Mouse (Mus musculus): ENCODE data around the gene Mrps23. TPM values are rescaled to one million over a fixed set of nuclear protein-coding genes. Genes with fewer than 3 reads are reported as not detected.
A peak's percentile ranks its signal among the peaks of the same experiment; 100 is the strongest.
"Not testable (repeated sequence)": the region's sequence is repeated elsewhere in the genome, so short reads cannot be mapped to it uniquely, and the experiment has no call there.

Mrps23 gene
- polyA plus RNA-seq, 1 experiment from 2014 or later, result 66.6 TPM

DNA sequence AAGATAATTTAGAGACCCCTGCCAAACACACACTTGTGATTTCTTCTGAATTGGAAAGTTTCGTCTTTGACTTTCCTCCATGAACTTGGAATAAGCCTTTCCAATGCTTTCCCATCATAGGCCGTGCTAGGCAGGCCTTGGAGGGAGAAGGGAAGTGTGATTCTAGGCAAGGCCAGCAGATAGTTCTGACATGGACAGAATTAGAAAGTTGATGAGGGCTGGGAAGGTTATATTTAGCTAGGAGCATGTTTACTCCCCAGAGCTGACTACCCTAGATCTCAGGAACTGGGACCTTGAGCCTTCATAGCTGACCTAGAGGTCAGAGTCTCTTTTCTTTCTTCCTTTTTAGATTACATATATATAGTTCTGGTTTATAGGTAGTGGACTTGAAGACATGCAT, 3.0 kb upstream of the Mrps23 start:
- Histone ChIP-seq H3K27me3 (ENCODE audit: insufficient read depth, low read length) (no peaks in the 10 kb centered on the region), H3K27ac (ENCODE audit: low read length) (no peak overlapping the region), H3K4me3 (ENCODE audit: low read length) (no peak overlapping the region), H3K9me3 (ENCODE audit: low read length) (no peaks in the 10 kb centered on the region), H3K9ac (replicated peaks; ENCODE audit: low read length) (no peak overlapping the region), H3K36me3 (ENCODE audit: insufficient read depth, low read length) (no peaks in the 10 kb centered on the region), H3K4me1 (ENCODE audit: insufficient read depth, low read length) (peaks cover 19% of the 10 kb centered on the region), H3K4me2 (replicated peaks; ENCODE audit: low read depth, low read length) (no peak overlapping the region)
- no peak for ATAC-seq (ENCODE audit: low FRiP score, low TSS enrichment)
- WGBS, result 64% methylated on average over 2 of the region's 2 CpGs

DNA sequence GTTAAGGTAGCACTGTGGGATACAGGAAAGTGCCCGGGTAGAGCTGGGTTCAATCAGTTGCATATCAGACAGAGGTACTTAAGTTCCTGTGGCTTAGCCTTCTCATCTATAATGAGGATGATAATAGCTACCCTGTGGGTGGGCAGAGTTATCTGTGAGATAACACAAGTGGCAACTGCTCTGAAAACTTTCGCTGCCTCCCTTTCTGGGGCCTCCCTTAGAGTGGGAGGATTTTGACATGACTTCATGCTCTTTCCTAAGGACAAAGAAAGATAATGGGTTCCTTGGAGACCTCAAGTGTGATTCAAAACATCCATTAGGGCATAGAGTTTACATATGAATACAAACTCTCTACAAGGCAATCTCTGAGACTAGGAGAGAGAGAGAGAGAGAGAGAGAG, 2.1 kb upstream of the Mrps23 start:
- H3K9me3 ChIP-seq (ENCODE audit: low read length), result no peaks in the 10 kb centered on the region
- H3K4me2 ChIP-seq (replicated peaks; ENCODE audit: low read depth, low read length), result no peak overlapping the region
- WGBS, result 19% methylated on average over 2 of the region's 2 CpGs
- peaks cover 19% of the 10 kb centered on the region for H3K4me1 ChIP-seq (ENCODE audit: insufficient read depth, low read length)
- H3K9ac ChIP-seq (replicated peaks; ENCODE audit: low read length), result no peak overlapping the region
- H3K27me3 ChIP-seq (ENCODE audit: insufficient read depth, low read length), result no peaks in the 10 kb centered on the region
- ATAC-seq (ENCODE audit: low FRiP score, low TSS enrichment), result no peak
- H3K36me3 ChIP-seq (ENCODE audit: insufficient read depth, low read length), result no peaks in the 10 kb centered on the region
- H3K4me3 ChIP-seq (ENCODE audit: low read length), result no peak overlapping the region
- no peak overlapping the region for H3K27ac ChIP-seq (ENCODE audit: low read length)

DNA sequence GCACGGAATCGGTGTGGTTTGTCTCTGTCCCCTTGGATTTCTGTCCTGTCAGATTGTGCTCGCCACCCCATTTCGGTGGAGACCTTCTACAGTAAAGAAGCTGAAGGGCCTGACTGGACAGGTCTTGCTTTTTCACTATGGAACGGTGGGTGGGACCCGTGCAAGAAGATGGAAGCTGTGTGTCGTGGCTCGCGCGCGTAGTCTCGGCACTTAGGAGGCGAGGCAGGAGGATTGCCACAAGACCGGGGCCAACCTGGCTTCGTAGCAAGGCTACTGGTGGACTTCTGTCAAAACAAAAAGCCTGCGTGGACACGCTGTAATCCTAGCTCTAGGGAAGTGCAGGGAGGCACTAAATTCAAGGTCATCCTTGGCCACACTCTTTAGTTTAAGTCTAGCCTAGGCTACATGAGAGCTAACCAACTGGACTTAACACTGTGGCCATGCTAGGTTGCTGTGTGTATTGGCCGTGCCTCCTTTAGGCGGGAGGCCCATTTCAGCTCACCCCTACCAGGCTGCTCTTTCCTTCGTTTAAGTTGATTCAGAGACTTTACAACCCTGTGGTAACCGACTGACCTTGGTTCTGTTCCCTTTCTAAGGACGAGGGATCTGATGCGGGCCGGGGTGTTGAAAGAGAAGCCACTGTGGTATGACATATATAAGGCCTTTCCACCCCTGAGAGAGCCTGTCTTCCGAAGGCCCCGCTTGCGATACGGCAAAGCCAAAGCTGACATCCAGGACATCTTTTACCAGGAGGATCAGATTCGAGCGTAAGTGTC, 593 bp downstream of the Mrps23 start:
- H3K4me2 ChIP-seq (replicated peaks; ENCODE audit: low read depth, low read length), result peak overlapping the region; percentile 78
- no peak for ATAC-seq (ENCODE audit: low FRiP score, low TSS enrichment)
- peaks cover 6% of the 10 kb centered on the region for H3K36me3 ChIP-seq (ENCODE audit: insufficient read depth, low read length)
- 29% methylated on average over 30 of the region's 30 CpGs for WGBS
- peak overlapping the region; percentile 41; the same call in 1 of the 2 replicates for H3K27ac ChIP-seq (ENCODE audit: low read length)
- H3K4me1 ChIP-seq (ENCODE audit: insufficient read depth, low read length), result peaks cover 14% of the 10 kb centered on the region
- peak overlapping the region; percentile 80 for H3K4me3 ChIP-seq (ENCODE audit: low read length)
- no peaks in the 10 kb centered on the region for H3K9me3 ChIP-seq (ENCODE audit: low read length)
- H3K27me3 ChIP-seq (ENCODE audit: insufficient read depth, low read length), result no peaks in the 10 kb centered on the region
- peak overlapping the region; percentile 69 for H3K9ac ChIP-seq (replicated peaks; ENCODE audit: low read length)

DNA sequence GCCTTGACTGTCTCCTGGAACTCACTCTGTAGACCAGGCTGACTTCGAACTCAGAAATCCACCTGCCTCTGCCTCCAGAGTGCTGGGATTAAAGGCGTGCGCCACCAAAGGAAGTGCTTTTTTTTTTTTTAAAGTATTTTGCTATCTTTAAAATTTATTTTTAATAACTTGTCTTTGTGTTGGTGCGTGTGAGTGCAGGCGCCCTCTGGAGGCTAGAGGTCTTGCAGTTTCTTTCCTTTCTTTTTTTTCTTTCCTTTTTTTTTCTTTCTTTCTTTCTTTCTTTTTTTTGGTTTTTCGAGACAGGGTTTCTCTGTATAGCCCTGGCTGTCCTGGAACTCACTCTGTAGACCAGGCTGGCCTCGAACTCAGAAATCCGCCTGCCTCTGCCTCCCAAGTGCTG, 2.4 kb downstream of the Mrps23 start:
- not testable (repeated sequence) for H3K9ac ChIP-seq (replicated peaks; ENCODE audit: low read length); H3K27me3 ChIP-seq (ENCODE audit: insufficient read depth, low read length); H3K4me2 ChIP-seq (replicated peaks; ENCODE audit: low read depth, low read length); H3K4me3 ChIP-seq (ENCODE audit: low read length); H3K9me3 ChIP-seq (ENCODE audit: low read length); H3K27ac ChIP-seq (ENCODE audit: low read length); ATAC-seq (ENCODE audit: low FRiP score, low TSS enrichment)
- Histone ChIP-seq H3K4me1 (ENCODE audit: insufficient read depth, low read length) (peaks cover 14% of the 10 kb centered on the region), H3K36me3 (ENCODE audit: insufficient read depth, low read length) (peaks cover 23% of the 10 kb centered on the region)
- 76% methylated on average over 8 of the region's 8 CpGs for WGBS

DNA sequence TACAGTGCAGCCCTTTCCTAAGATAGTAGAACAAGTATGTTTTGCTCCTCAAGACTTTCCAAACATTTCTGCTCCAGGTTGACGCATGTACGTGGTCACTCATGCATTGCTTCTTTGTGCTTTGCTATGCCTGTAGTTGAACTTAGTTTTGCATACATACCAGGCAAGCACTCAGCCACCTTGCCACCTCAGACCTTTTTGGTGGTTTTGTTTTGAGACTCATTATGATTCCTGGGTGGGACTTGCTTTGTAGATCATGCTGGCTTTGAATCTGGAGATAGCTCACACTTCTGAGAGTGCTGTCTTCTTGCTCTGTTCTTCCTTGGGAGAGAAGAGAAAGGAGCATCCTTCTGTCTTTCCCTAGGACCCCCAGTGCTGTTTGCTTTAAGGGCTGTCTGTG, 3.5 kb downstream of the Mrps23 start:
- WGBS, result 88% methylated on average over 2 of the region's 2 CpGs
- H3K27ac ChIP-seq (ENCODE audit: low read length), result no peak overlapping the region
- H3K27me3 ChIP-seq (ENCODE audit: insufficient read depth, low read length), result no peaks in the 10 kb centered on the region
- no peak overlapping the region for H3K4me2 ChIP-seq (replicated peaks; ENCODE audit: low read depth, low read length)
- H3K4me3 ChIP-seq (ENCODE audit: low read length), result no peak overlapping the region
- H3K9me3 ChIP-seq (ENCODE audit: low read length), result no peaks in the 10 kb centered on the region
- peaks cover 14% of the 10 kb centered on the region for H3K4me1 ChIP-seq (ENCODE audit: insufficient read depth, low read length)
- H3K36me3 ChIP-seq (ENCODE audit: insufficient read depth, low read length), result peaks cover 26% of the 10 kb centered on the region
- H3K9ac ChIP-seq (replicated peaks; ENCODE audit: low read length), result no peak overlapping the region
- no peak for ATAC-seq (ENCODE audit: low FRiP score, low TSS enrichment)

GRCm38 (mm10) chr11:88211824-88212582, 7.8 kb downstream of the Mrps23 start:
- H3K27me3 ChIP-seq (ENCODE audit: insufficient read depth, low read length), result no peaks in the 10 kb centered on the region
- peaks cover 9% of the 10 kb centered on the region for H3K4me1 ChIP-seq (ENCODE audit: insufficient read depth, low read length)
- ATAC-seq (ENCODE audit: low FRiP score, low TSS enrichment), result no peak
- H3K27ac ChIP-seq (ENCODE audit: low read length), result no peak overlapping the region
- no peak overlapping the region for H3K9ac ChIP-seq (replicated peaks; ENCODE audit: low read length)
- H3K36me3 ChIP-seq (ENCODE audit: insufficient read depth, low read length), result peaks cover 26% of the 10 kb centered on the region
- no peaks in the 10 kb centered on the region for H3K9me3 ChIP-seq (ENCODE audit: low read length)
- no peak overlapping the region for H3K4me2 ChIP-seq (replicated peaks; ENCODE audit: low read depth, low read length)
- 94% methylated on average over 5 of the region's 5 CpGs for WGBS
- H3K4me3 ChIP-seq (ENCODE audit: low read length), result no peak overlapping the region

DNA sequence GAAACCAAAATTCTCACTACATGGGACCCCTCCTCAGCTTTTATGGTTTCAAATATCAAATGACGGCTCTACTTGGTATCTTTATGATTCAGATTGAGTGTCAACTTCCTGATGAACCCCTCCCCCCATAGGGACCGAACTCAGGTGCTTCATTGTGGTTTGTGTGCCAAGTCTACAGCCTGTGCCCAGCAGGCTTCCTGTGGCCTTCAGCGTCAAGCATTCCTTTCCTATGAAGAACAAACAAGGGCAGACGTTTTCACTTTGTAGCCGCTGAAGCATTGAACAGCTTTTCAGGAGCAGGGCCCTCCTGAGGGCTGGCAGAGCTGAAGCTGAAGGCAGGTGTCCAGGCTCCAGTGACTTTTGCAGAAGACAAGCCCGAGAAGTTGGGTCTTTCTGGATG, 9.6 kb downstream of the Mrps23 start:
- no peaks in the 10 kb centered on the region for H3K27me3 ChIP-seq (ENCODE audit: insufficient read depth, low read length)
- H3K9me3 ChIP-seq (ENCODE audit: low read length), result no peaks in the 10 kb centered on the region
- H3K4me3 ChIP-seq (ENCODE audit: low read length), result no peak overlapping the region
- H3K27ac ChIP-seq (ENCODE audit: low read length), result no peak overlapping the region
- no peak overlapping the region for H3K4me2 ChIP-seq (replicated peaks; ENCODE audit: low read depth, low read length)
- H3K9ac ChIP-seq (replicated peaks; ENCODE audit: low read length), result no peak overlapping the region
- H3K36me3 ChIP-seq (ENCODE audit: insufficient read depth, low read length), result peaks cover 26% of the 10 kb centered on the region
- no peak for ATAC-seq (ENCODE audit: low FRiP score, low TSS enrichment)
- 35% methylated on average over 6 of the region's 6 CpGs for WGBS
- H3K4me1 ChIP-seq (ENCODE audit: insufficient read depth, low read length), result peaks cover 9% of the 10 kb centered on the region

- WGBS, result 44% methylated on average over 21 of the region's 21 CpGs
- peak; percentile 25; the same call in 1 of the 2 replicates for ATAC-seq (ENCODE audit: low FRiP score, low TSS enrichment)
- H3K9me3 ChIP-seq (ENCODE audit: low read length), result no peaks in the 10 kb centered on the region
- H3K4me2 ChIP-seq (replicated peaks; ENCODE audit: low read depth, low read length), result 0 out of 2 replicates have a peak overlapping the region, but pooled peaks have one; percentile 16
- H3K4me1 ChIP-seq (ENCODE audit: insufficient read depth, low read length), result peaks cover 9% of the 10 kb centered on the region
- H3K27ac ChIP-seq (ENCODE audit: low read length), result no peak overlapping the region
- no peak overlapping the region for H3K9ac ChIP-seq (replicated peaks; ENCODE audit: low read length)
- peaks cover 17% of the 10 kb centered on the region for H3K36me3 ChIP-seq (ENCODE audit: insufficient read depth, low read length)
- H3K4me3 ChIP-seq (ENCODE audit: low read length), result no peak overlapping the region
- H3K27me3 ChIP-seq (ENCODE audit: insufficient read depth, low read length), result no peaks in the 10 kb centered on the region
These were observed 11.0 kb downstream of the Mrps23 start for GRCm38 (mm10) chr11:88214881-88215831.

- no peaks in the 10 kb centered on the region for H3K27me3 ChIP-seq (ENCODE audit: insufficient read depth, low read length)
- no peak for ATAC-seq (ENCODE audit: low FRiP score, low TSS enrichment)
- H3K4me1 ChIP-seq (ENCODE audit: insufficient read depth, low read length), result peaks cover 9% of the 10 kb centered on the region
- no peak overlapping the region for H3K27ac ChIP-seq (ENCODE audit: low read length)
- H3K36me3 ChIP-seq (ENCODE audit: insufficient read depth, low read length), result 0 out of 2 replicates have a peak, but pooled peaks cover 6% of the 10 kb centered on the region
- H3K9me3 ChIP-seq (ENCODE audit: low read length), result no peaks in the 10 kb centered on the region
- no peak overlapping the region for H3K9ac ChIP-seq (replicated peaks; ENCODE audit: low read length)
- H3K4me3 ChIP-seq (ENCODE audit: low read length), result no peak overlapping the region
- 16% methylated on average over 10 of the region's 10 CpGs for WGBS
- H3K4me2 ChIP-seq (replicated peaks; ENCODE audit: low read depth, low read length), result no peak overlapping the region; the same call in 1 of the 2 replicates
These were observed 12.1 kb downstream of the Mrps23 start for GRCm38 (mm10) chr11:88216231-88216685.

Measured in kidney, embryonic 16.5 days (tissue).